27 mouse cellular contexts compared by ENCODE assay signal in the genomic region with DNA sequence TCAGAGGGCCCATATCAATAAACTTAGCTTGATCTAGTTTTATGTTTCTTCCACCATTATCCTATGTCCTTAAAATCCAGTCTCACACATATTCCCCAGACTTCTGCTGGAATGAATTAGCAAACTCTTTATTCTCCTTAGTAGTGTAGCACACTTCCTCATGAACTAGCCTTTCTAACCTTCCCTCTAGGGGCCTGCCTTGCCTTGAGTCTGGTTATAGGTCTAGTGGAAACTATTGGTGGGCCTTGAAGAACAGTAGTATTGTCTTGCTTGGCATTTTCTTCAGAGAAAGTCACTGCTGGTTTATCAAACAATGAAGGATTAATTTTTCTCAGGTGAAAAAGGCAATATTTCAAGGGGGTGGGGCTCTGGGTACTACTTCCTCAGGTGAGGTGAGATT.
"Had no signal": no experiment of that assay in that cellular context is flagged by ENCODE, and none has a peak within 500 bp of the region (broad histone marks: within the 10 kb centered on the region; RNA-seq: fewer than 3 reads in every experiment).

No protein-coding gene starts in this region.

- H3K36me3 ChIP-seq: embryonic facial prominence, embryonic 10.5 days; embryonic facial prominence, embryonic 12.5 days; embryonic facial prominence, embryonic 13.5 days; embryonic facial prominence, embryonic 15.5 days; forebrain, embryonic 10.5 days; forebrain, embryonic 12.5 days; forebrain, embryonic 15.5 days had no signal

- H3K27me3 ChIP-seq: embryonic facial prominence, embryonic 12.5 days; embryonic facial prominence, embryonic 15.5 days had no signal

- H3K4me3 ChIP-seq: embryonic facial prominence, embryonic 10.5 days; embryonic facial prominence, embryonic 12.5 days; embryonic facial prominence, embryonic 13.5 days; embryonic facial prominence, embryonic 15.5 days; erythroblast, embryonic 14.5 days; forebrain, embryonic 10.5 days; forebrain, embryonic 12.5 days; forebrain, embryonic 13.5 days; forebrain, embryonic 15.5 days; gastrocnemius, adult 2 months; heart, adult 2 months had no signal

- DNase-seq: cerebellum, adult 2 months; cerebellum, adult 8-10 months; cerebellum, adult 9-10 months; cerebellum, adult 9-11 months; cerebellum, postnatal 10 days; cerebellum, postnatal 14 days; cerebellum, postnatal 25 days; cerebellum, postnatal 36 days; embryo, embryonic 11 days; forebrain, postnatal 0 days; gastrocnemius, adult 2 months; gastrocnemius, postnatal 10 days; gastrocnemius, postnatal 14 days; gastrocnemius, postnatal 25 days; gastrocnemius, postnatal 36 days; heart, adult 2 months had no signal

- H3K27ac ChIP-seq: embryonic facial prominence, embryonic 10.5 days; embryonic facial prominence, embryonic 12.5 days; embryonic facial prominence, embryonic 13.5 days; embryonic facial prominence, embryonic 15.5 days; forebrain, embryonic 10.5 days; forebrain, embryonic 12.5 days; forebrain, embryonic 13.5 days; forebrain, embryonic 15.5 days; gastrocnemius, adult 2 months; heart, adult 2 months had no signal

- H3K9me3 ChIP-seq: embryonic facial prominence, embryonic 10.5 days; embryonic facial prominence, embryonic 12.5 days; embryonic facial prominence, embryonic 13.5 days; embryonic facial prominence, embryonic 15.5 days; forebrain, embryonic 10.5 days; forebrain, embryonic 12.5 days; forebrain, embryonic 13.5 days; forebrain, embryonic 15.5 days had no signal

- H3K4me1 ChIP-seq: embryonic facial prominence, embryonic 12.5 days; forebrain, embryonic 12.5 days had no signal

- H3K9ac ChIP-seq: embryonic facial prominence, embryonic 12.5 days; embryonic facial prominence, embryonic 13.5 days; embryonic facial prominence, embryonic 15.5 days; forebrain, embryonic 12.5 days; forebrain, embryonic 13.5 days; forebrain, embryonic 15.5 days; forebrain, postnatal 0 days had no signal

- H3K4me2 ChIP-seq: embryonic facial prominence, embryonic 12.5 days; embryonic facial prominence, embryonic 13.5 days; embryonic facial prominence, embryonic 15.5 days; forebrain, embryonic 12.5 days; forebrain, embryonic 13.5 days; forebrain, embryonic 15.5 days had no signal

- ATAC-seq: forebrain, embryonic 13.5 days; forebrain, embryonic 14.5 days; forebrain, embryonic 15.5 days; forebrain, embryonic 16.5 days; forebrain, postnatal 0 days had no signal
